Mouse (Mus musculus) C2C12 (cell line): ENCODE data around the gene Tspan5.

Experiments used
- CEBPB ChIP-seq: IDR thresholded peaks from one replicate; pipeline ENCODE4 v1.6.1; 2011; ENCODE audit warnings: low read depth, mild to moderate bottlenecking, control low read depth, moderate library complexity
- CTCF ChIP-seq: IDR thresholded peaks from one replicate; pipeline ENCODE4 v1.5.1; 2011; ENCODE audit not compliant: control insufficient read depth, insufficient read depth, insufficient read length
- FOSL1 ChIP-seq: IDR thresholded peaks from one replicate; pipeline ENCODE4 v1.8.0; 2011; ENCODE audit warnings: mild to moderate bottlenecking, low read length; ENCODE audit not compliant: poor library complexity, insufficient read depth, severe bottlenecking
- MAX ChIP-seq: IDR thresholded peaks from one replicate; pipeline ENCODE4 v1.6.1; 2011; ENCODE audit warnings: mild to moderate bottlenecking, control low read depth
- MYOD1 ChIP-seq: IDR thresholded peaks from one replicate; pipeline ENCODE4 v1.6.1; 2011; ENCODE audit warnings: low read depth; ENCODE audit not compliant: control insufficient read depth, insufficient read length
- MYOG ChIP-seq: IDR thresholded peaks from one replicate; pipeline ENCODE4 v1.6.1; 2011; ENCODE audit not compliant: control insufficient read depth, insufficient read length; ENCODE audit errors: extremely low read depth
- USF1 ChIP-seq: IDR thresholded peaks from one replicate; pipeline ENCODE4 v1.6.1; 2011; ENCODE audit warnings: low read depth, mild to moderate bottlenecking, control low read depth, moderate library complexity

GRCm38 (mm10) chr3:138945516-138945915 is 203.5 kb downstream of the Tspan5 start:
- TF ChIP-seq CTCF (no peak), USF1 (no peak), CEBPB (no peak), MAX (no peak), MYOD1 (no peak), MYOG (no peak), FOSL1 (no peak)
